Mouse (Mus musculus) CH12.LX (cell line): ENCODE data around the gene Pex16. TPM values are rescaled to one million over a fixed set of nuclear protein-coding genes. Genes with fewer than 3 reads are reported as not detected.

ENCODE experiments used
- DNase-seq: peaks from one replicate; pipeline ENCODE4 v3.0.0-alpha.2; 2013; ENCODE audit errors: extremely low read depth
- H3K27ac ChIP-seq: 2 replicates; pipeline ENCODE4 v1.5.1; 2012; ENCODE audit warnings: low read depth, mild to moderate bottlenecking, control low read depth, moderate library complexity; ENCODE audit not compliant: insufficient read depth
- H3K27me3 ChIP-seq: replicated peaks from 2 replicates; pipeline ENCODE3; 2012; ENCODE audit warnings: inconsistent platforms
- H3K36me3 ChIP-seq, 2 experiments: replicated peaks in 1 of 2; 2 replicates each; pipeline versions ENCODE3 to v1.6.1; 2012; ENCODE audit warnings: inconsistent platforms in 1 of 2, low read length in 1 of 2, mild to moderate bottlenecking in 1 of 2, mixed read lengths in 1 of 2, moderate library complexity in 1 of 2; ENCODE audit not compliant: control insufficient read depth in 1 of 2, insufficient read depth in 1 of 2
- H3K4me1 ChIP-seq, 2 experiments: 2 replicates each; pipeline ENCODE4 v1.6.1; 2012; ENCODE audit warnings: inconsistent platforms in 1 of 2, moderate library complexity in 1 of 2; ENCODE audit not compliant: insufficient read depth in 2 of 2, control insufficient read depth in 1 of 2
- H3K4me2 ChIP-seq: 2 replicates; pipeline ENCODE4 v1.6.1; 2012; ENCODE audit warnings: low read depth, mild to moderate bottlenecking, control low read depth; ENCODE audit not compliant: poor library complexity, insufficient read depth, severe bottlenecking
- H3K4me3 ChIP-seq, 3 experiments: fragments of 150-350 bp in 1 of 3; sonication (generic) in 1 of 3; replicated peaks in 1 of 3; 2 replicates each; pipeline versions ENCODE3 to v1.5.1; 2011 to 2012; ENCODE audit warnings: low read depth in 2 of 3, low read length in 2 of 3, mild to moderate bottlenecking in 2 of 3, moderate library complexity in 2 of 3, control low read depth in 1 of 3, improper control_type of control experiment in 1 of 3, inconsistent platforms in 1 of 3, mixed read lengths in 1 of 3; ENCODE audit not compliant: poor library complexity in 1 of 3
- H3K79me2 ChIP-seq: replicated peaks from 2 replicates; pipeline ENCODE4 v1.6.1; 2012; ENCODE audit warnings: mild to moderate bottlenecking, moderate library complexity; ENCODE audit not compliant: control insufficient read depth, poor library complexity, insufficient read depth, severe bottlenecking; ENCODE audit errors: extremely low read depth
- H3K9ac ChIP-seq: 2 replicates; pipeline ENCODE4 v1.6.1; 2012; ENCODE audit warnings: low read depth, mild to moderate bottlenecking, control low read depth, moderate library complexity; ENCODE audit not compliant: insufficient read depth
- H3K9me3 ChIP-seq: replicated peaks from 2 replicates; pipeline ENCODE3; 2012; ENCODE audit warnings: low read length, inconsistent platforms, mixed read lengths
- BHLHE40 ChIP-seq: IDR thresholded peaks from 2 replicates; pipeline ENCODE4 v1.6.1; 2011; ENCODE audit warnings: mild to moderate bottlenecking, low read depth, low read length, improper control_type of control experiment
- CTCF ChIP-seq, 2 experiments: IDR thresholded peaks in 1 of 2; conservative IDR thresholded peaks in 1 of 2; 2 replicates each; pipeline ENCODE4 v1.5.1; 2011 to 2012; ENCODE audit warnings: low read depth in 2 of 2, low read length in 2 of 2, improper control_type of control experiment in 1 of 2, inconsistent platforms in 1 of 2, mild to moderate bottlenecking in 1 of 2, moderate library complexity in 1 of 2
- ELF1 ChIP-seq: IDR thresholded peaks from 2 replicates; pipeline ENCODE4 v1.6.1; 2014; ENCODE audit warnings: low read depth, mild to moderate bottlenecking, inconsistent platforms, low read length, improper control_type of control experiment
- EP300 ChIP-seq: IDR thresholded peaks from 2 replicates; pipeline ENCODE4 v1.6.1; 2011; ENCODE audit warnings: low read length, improper control_type of control experiment
- ETS1 ChIP-seq: conservative IDR thresholded peaks from 2 replicates; pipeline ENCODE4 v1.6.1; 2012; ENCODE audit warnings: low read depth, mild to moderate bottlenecking, inconsistent platforms, low read length, improper control_type of control experiment, moderate library complexity
- GABPA ChIP-seq: IDR thresholded peaks from 2 replicates; pipeline ENCODE4 v1.6.1; 2012; ENCODE audit warnings: low read depth, low read length, improper control_type of control experiment, inconsistent platforms; ENCODE audit not compliant: insufficient replicate concordance
- HCFC1 ChIP-seq: IDR thresholded peaks from 2 replicates; pipeline ENCODE4 v1.6.1; 2012; ENCODE audit warnings: low read depth, mild to moderate bottlenecking, inconsistent platforms, low read length, improper control_type of control experiment
- JUN ChIP-seq: IDR thresholded peaks from 2 replicates; pipeline ENCODE4 v1.6.1; 2011; ENCODE audit warnings: low read depth, mild to moderate bottlenecking, low read length, improper control_type of control experiment, moderate library complexity; ENCODE audit not compliant: insufficient read depth
- JUND ChIP-seq: conservative IDR thresholded peaks from 2 replicates; pipeline ENCODE4 v1.6.1; 2011; ENCODE audit warnings: low read depth, low read length, improper control_type of control experiment
- KAT2A ChIP-seq: IDR thresholded peaks from 2 replicates; pipeline ENCODE4 v1.6.1; 2012; ENCODE audit warnings: low read length, improper control_type of control experiment, inconsistent platforms; ENCODE audit not compliant: insufficient replicate concordance
- MAX ChIP-seq: IDR thresholded peaks from 2 replicates; pipeline ENCODE4 v1.6.1; 2011; ENCODE audit warnings: low read length, improper control_type of control experiment
- MAZ ChIP-seq: IDR thresholded peaks from 2 replicates; pipeline ENCODE4 v1.6.1; 2012; ENCODE audit warnings: low read depth, mild to moderate bottlenecking, inconsistent platforms, low read length, improper control_type of control experiment, moderate library complexity
- MEF2A ChIP-seq: IDR thresholded peaks from 2 replicates; pipeline ENCODE4 v1.6.1; 2014; ENCODE audit warnings: low read depth, mild to moderate bottlenecking, inconsistent platforms, low read length, improper control_type of control experiment, borderline replicate concordance
- MYC ChIP-seq: IDR thresholded peaks from 2 replicates; pipeline ENCODE4 v1.6.1; 2011; ENCODE audit warnings: low read depth, mild to moderate bottlenecking, improper control_type of control experiment, low read length
- NELFE ChIP-seq: IDR thresholded peaks from 2 replicates; pipeline ENCODE4 v1.6.1; 2011; ENCODE audit warnings: low read depth, low read length, improper control_type of control experiment
- PAX5 ChIP-seq: IDR thresholded peaks from 2 replicates; pipeline ENCODE4 v1.6.1; 2012; ENCODE audit warnings: low read length, inconsistent platforms, mixed read lengths
- POLR2A ChIP-seq: IDR thresholded peaks from 2 replicates; pipeline ENCODE4 v1.6.1; 2011; ENCODE audit warnings: low read depth, mild to moderate bottlenecking, improper control_type of control experiment, low read length
- POLR2AphosphoS2 ChIP-seq: IDR thresholded peaks from 2 replicates; pipeline ENCODE4 v1.6.1; 2011; ENCODE audit warnings: low read depth, low read length, improper control_type of control experiment
- SMC3 ChIP-seq: IDR thresholded peaks from 2 replicates; pipeline ENCODE4 v1.6.1; 2011; ENCODE audit warnings: low read depth, low read length, improper control_type of control experiment
- UBTF ChIP-seq: IDR thresholded peaks from 2 replicates; pipeline ENCODE4 v1.6.1; 2012; ENCODE audit warnings: low read depth, mild to moderate bottlenecking, inconsistent platforms, low read length, improper control_type of control experiment, moderate library complexity
- USF2 ChIP-seq: conservative IDR thresholded peaks from 2 replicates; pipeline ENCODE4 v1.6.1; 2011; ENCODE audit warnings: low read depth, low read length, improper control_type of control experiment
- ZKSCAN1 ChIP-seq: IDR thresholded peaks from 2 replicates; pipeline ENCODE4 v1.6.1; 2012; ENCODE audit warnings: low read depth, inconsistent platforms, low read length, improper control_type of control experiment, borderline replicate concordance
- ZMIZ1 ChIP-seq: IDR thresholded peaks from 2 replicates; pipeline ENCODE4 v1.6.1; 2012; ENCODE audit warnings: low read depth, mild to moderate bottlenecking, inconsistent platforms, low read length, improper control_type of control experiment
- ZNF384 ChIP-seq: IDR thresholded peaks from 2 replicates; pipeline ENCODE4 v1.6.1; 2012; ENCODE audit warnings: low read depth, low read length, improper control_type of control experiment, inconsistent platforms
- dilution Hi-C: fragments of 300-500 bp; cut with MboI; formaldehyde crosslinking; loops from 2 replicates; pipeline ENCODE4 v1.14.3; 2020; ENCODE audit warnings: low sequenced_read_pairs; ENCODE audit not compliant: extremely low pct_unique_long_range_greater_than_20kb, extremely low pct_ligation_motif_present
- in situ Hi-C: fragments of 300-500 bp; cut with MboI; formaldehyde crosslinking; loops from 3 replicates; pipeline ENCODE4 v1.14.3; 2019; ENCODE audit warnings: low sequenced_read_pairs, low pct_ligation_motif_present, low pct_unique_long_range_greater_than_20kb, mixed read lengths
- polyA plus RNA-seq: library from polyadenylated mRNA; unstranded; fragments of >175 nt; gene quantifications from 2 replicates; pipeline ENCODE4 v1.2.1, GENCODE M21; 2012; ENCODE audit warnings: low read depth; ENCODE audit not compliant: insufficient read length
- total RNA-seq, 2 experiments: library from RNA; depleted of rRNA; stranded (reverse); fragments of 300-350 nt in 1 of 2; fragments of >200 nt in 1 of 2; gene quantifications; 2 replicates each; pipeline ENCODE4 v1.2.3; 2012 to 2014

The Pex16 gene
- total and polyA plus RNA-seq, 3 experiments: 28.7 to 44.0 (median 36.6) TPM

DNA sequence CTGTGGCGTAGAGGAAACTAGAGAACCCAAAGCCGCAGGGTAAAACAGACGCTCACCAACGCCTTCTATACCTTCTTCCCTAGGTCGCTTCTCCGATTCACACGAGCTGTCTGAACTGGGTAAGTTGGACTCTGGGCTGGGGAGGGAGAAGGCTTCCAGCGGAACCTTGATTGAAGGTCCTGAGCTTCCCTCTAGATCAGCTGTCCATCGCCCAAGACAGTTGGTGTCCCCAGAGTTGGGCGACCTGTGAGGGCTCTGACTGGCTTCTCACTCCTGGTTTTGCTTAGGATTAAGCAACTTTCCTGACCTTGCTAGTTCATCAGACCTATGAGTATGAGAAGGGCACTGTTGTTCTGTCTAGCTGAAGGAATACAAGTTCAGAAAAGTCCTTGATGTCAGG, 1.3 kb downstream of the Pex16 start:
- peaks cover 27 to 66% of the 10 kb centered on the region in 2 experiments for H3K4me1 ChIP-seq
- H3K36me3 ChIP-seq: peaks cover 27 to 38% of the 10 kb centered on the region in 2 experiments
- peak overlapping the region; percentile 98 for H3K4me2 ChIP-seq
- TF ChIP-seq ETS1 (no peak), CTCF (conservative IDR thresholded peaks at IDR 0.05 in 1 of 2, IDR thresholded peaks at IDR 0.05 in 1 of 2; ENCODE audit: low read depth in 2 of 2, low read length in 2 of 2) (no peak), POLR2AphosphoS2 (no peak), NELFE (no peak), MAZ (no peak)
- H3K79me2 ChIP-seq: peaks cover 9% of the 10 kb centered on the region
- H3K9ac ChIP-seq: peak overlapping the region; percentile 89
- DNase-seq: no peak
- H3K9me3 ChIP-seq: no peaks in the 10 kb centered on the region
- no peak overlapping the region for H3K27ac ChIP-seq
- peak overlapping the region; percentile 88 to 99 (median 98) for H3K4me3 ChIP-seq
- H3K27me3 ChIP-seq: peaks cover 9% of the 10 kb centered on the region
- in situ Hi-C loops: no loop called here
- dilution Hi-C loops: no loop called here

DNA sequence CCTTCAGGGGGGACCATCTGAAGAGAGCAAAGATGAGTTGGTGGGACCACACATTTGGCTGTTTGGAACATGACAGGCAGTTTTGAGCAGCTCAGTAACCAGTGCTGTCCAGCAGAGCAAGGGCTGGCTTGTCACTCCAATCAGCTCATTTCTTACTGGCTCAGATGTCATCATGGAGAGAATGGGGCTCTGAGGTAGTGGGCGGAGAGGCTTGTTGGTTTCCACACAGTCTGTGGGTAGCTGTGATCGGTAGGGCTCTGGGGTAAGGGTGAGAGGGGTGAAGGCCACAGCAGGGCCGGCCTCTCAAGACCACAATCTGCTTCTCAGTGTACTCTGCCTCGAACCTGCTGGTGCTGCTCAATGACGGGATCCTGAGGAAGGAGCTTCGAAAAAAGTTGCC, 1.8 kb downstream of the Pex16 start:
- peak overlapping the region; percentile 98 for H3K4me2 ChIP-seq
- no peak for DNase-seq
- H3K4me3 ChIP-seq: peak overlapping the region; percentile 88 to 99 (median 98)
- H3K36me3 ChIP-seq: peaks cover 32 to 43% of the 10 kb centered on the region in 2 experiments
- in situ Hi-C loops: no loop called here
- H3K27me3 ChIP-seq: peaks cover 8% of the 10 kb centered on the region
- no peak for TF ChIP-seq JUN
- TF ChIP-seq BHLHE40: no peak
- no peak for TF ChIP-seq ZMIZ1
- TF ChIP-seq NELFE: no peak
- TF ChIP-seq UBTF: no peak
- no peak for TF ChIP-seq SMC3
- peaks cover 9% of the 10 kb centered on the region for H3K79me2 ChIP-seq
- dilution Hi-C loops: no loop called here
- H3K9me3 ChIP-seq: no peaks in the 10 kb centered on the region
- H3K27ac ChIP-seq: no peak overlapping the region
- peak overlapping the region; percentile 89; the same call in 1 of the 2 replicates for H3K9ac ChIP-seq
- H3K4me1 ChIP-seq: peaks cover 23 to 66% of the 10 kb centered on the region in 2 experiments

DNA sequence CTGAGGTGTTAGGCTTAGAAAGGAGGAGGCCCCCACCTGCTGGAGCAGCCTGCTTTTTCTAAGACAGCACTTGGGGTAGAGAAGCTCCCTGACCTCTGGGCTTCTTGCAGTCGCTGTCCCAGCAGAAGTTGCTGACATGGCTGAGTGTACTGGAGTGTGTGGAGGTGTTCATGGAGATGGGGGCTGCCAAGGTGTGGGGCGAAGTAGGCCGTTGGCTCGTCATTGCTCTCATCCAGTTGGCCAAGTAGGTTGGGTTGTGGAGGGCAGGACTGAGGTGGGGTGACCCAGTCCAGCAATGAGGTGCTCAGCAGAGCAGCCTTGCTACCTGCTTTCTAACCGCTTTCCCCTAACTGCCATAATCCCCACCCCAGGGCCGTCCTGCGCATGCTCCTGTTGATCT, 2.8 kb downstream of the Pex16 start:
- H3K9me3 ChIP-seq: no peaks in the 10 kb centered on the region
- peaks cover 22 to 67% of the 10 kb centered on the region in 2 experiments for H3K4me1 ChIP-seq
- in situ Hi-C loops: no loop called here
- no peak overlapping the region for H3K27ac ChIP-seq
- no peak overlapping the region for H3K9ac ChIP-seq
- H3K36me3 ChIP-seq: peaks cover 43 to 53% of the 10 kb centered on the region in 2 experiments
- peaks cover 9% of the 10 kb centered on the region for H3K79me2 ChIP-seq
- DNase-seq: no peak
- H3K4me3 ChIP-seq: no peak overlapping the region
- no peak overlapping the region for H3K4me2 ChIP-seq
- peaks cover 5% of the 10 kb centered on the region for H3K27me3 ChIP-seq
- dilution Hi-C loops: no loop called here
- TF ChIP-seq USF2 (no peak), KAT2A (no peak), JUND (no peak), POLR2AphosphoS2 (no peak), CTCF (conservative IDR thresholded peaks at IDR 0.05 in 1 of 2, IDR thresholded peaks at IDR 0.05 in 1 of 2; ENCODE audit: low read depth in 2 of 2, low read length in 2 of 2) (no peak), ZMIZ1 (no peak), ELF1 (no peak), HCFC1 (no peak), MAZ (no peak), ZNF384 (no peak), NELFE (no peak), PAX5 (no peak), MAX (no peak), EP300 (no peak), MEF2A (no peak), GABPA (no peak), MYC (no peak), ZKSCAN1 (no peak), POLR2A (no peak), BHLHE40 (no peak)
